ENCODE assay signal across 8 mouse cellular contexts in genomic region chr11:118418442-118418833, GRCm38 (mm10). TPM values are rescaled to one million over a fixed set of nuclear protein-coding genes. Genes with fewer than 3 reads are reported as not detected.
A peak's percentile ranks its signal among the peaks of the same experiment; 100 is the strongest.
DNase-seq lines count a peak whose midpoint lies in the region; ATAC-seq and TF ChIP-seq lines count a peak whose summit lies in the region.

No protein-coding gene starts in this region.

- H3K9ac ChIP-seq in lung, embryonic 14.5 days, result peak overlapping the region; percentile 93
- H3K9ac ChIP-seq in limb, embryonic 15.5 days, result peak overlapping the region; percentile 99

- no peak for ATAC-seq in lung, embryonic 14.5 days (ENCODE audit: insufficient read depth)
- no peak; the same call in 1 of the 2 replicates for ATAC-seq in limb, embryonic 15.5 days (ENCODE audit: insufficient number of reproducible peaks, low FRiP score, low TSS enrichment, low read depth)

- no peak for TF ChIP-seq POLR2A in small intestine, adult 2 months (IDR thresholded peaks at IDR 0.05; ENCODE audit: low read depth, low read length)

- WGBS in lung, embryonic 14.5 days, result 3% methylated on average over 12 of the region's 12 CpGs
- WGBS in forebrain, embryonic 10.5 days, result 6% methylated on average over 12 of the region's 12 CpGs
- 3% methylated on average over 12 of the region's 12 CpGs for WGBS in limb, embryonic 15.5 days
- 1% methylated on average over 12 of the region's 12 CpGs for WGBS in small intestine, adult 2 months

- H3K4me3 ChIP-seq in lung, embryonic 14.5 days (ENCODE audit: low read depth, low read length), result peak overlapping the region; percentile 92
- H3K4me3 ChIP-seq in forebrain, embryonic 10.5 days, result peak overlapping the region; percentile 86
- peak overlapping the region; percentile 97 for H3K4me3 ChIP-seq in limb, embryonic 15.5 days
- H3K4me3 ChIP-seq in small intestine, adult 2 months (ENCODE audit: low read depth, low read length), result peak overlapping the region; percentile 80

- TF ChIP-seq CTCF in lung, embryonic 14.5 days (IDR thresholded peaks at IDR 0.05; ENCODE audit: low read depth), result no peak
- TF ChIP-seq CTCF in small intestine, adult 2 months (IDR thresholded peaks at IDR 0.05; ENCODE audit: extremely low read depth, insufficient read length, insufficient replicate concordance, low read depth, low read length), result no peak

- H3K36me3 ChIP-seq in lung, embryonic 14.5 days (ENCODE audit: insufficient read depth), result peaks cover 16% of the 10 kb centered on the region; the same call in 1 of the 2 replicates
- peaks cover 35% of the 10 kb centered on the region for H3K36me3 ChIP-seq in forebrain, embryonic 10.5 days (replicated peaks)
- peaks cover 34% of the 10 kb centered on the region for H3K36me3 ChIP-seq in limb, embryonic 15.5 days
- peaks cover 3% of the 10 kb centered on the region; the same call in 1 of the 2 replicates for H3K36me3 ChIP-seq in small intestine, adult 2 months (ENCODE audit: control insufficient read depth, insufficient read depth, low read length)

- no peak for DNase-seq in lung, embryonic 14.5 days
- DNase-seq in lung, postnatal 25 days (ENCODE audit: low spot score), result no peak
- no peak for DNase-seq in forebrain, embryonic 10.5 days (ENCODE audit: extremely low spot score, low spot score)
- DNase-seq in right cerebral cortex, postnatal 25 days, result no peak
- DNase-seq in layer of hippocampus, postnatal 25 days (ENCODE audit: extremely low spot score in 1 of 2, low spot score in 1 of 2), result no peak
- DNase-seq in kidney, postnatal 25 days, result no peak

- no peaks in the 10 kb centered on the region for H3K27me3 ChIP-seq in lung, embryonic 14.5 days (ENCODE audit: insufficient read depth, low read length)
- peaks cover 8% of the 10 kb centered on the region; the same call in 1 of the 2 replicates for H3K27me3 ChIP-seq in forebrain, embryonic 10.5 days (ENCODE audit: poor library complexity, severe bottlenecking)
- no peaks in the 10 kb centered on the region for H3K27me3 ChIP-seq in limb, embryonic 15.5 days
- no peaks in the 10 kb centered on the region for H3K27me3 ChIP-seq in small intestine, adult 2 months (ENCODE audit: control insufficient read depth, insufficient read depth, low read length)

- peaks cover 9% of the 10 kb centered on the region for H3K4me1 ChIP-seq in lung, embryonic 14.5 days (ENCODE audit: insufficient read depth)
- H3K4me1 ChIP-seq in forebrain, embryonic 10.5 days, result peaks cover 38% of the 10 kb centered on the region
- H3K4me1 ChIP-seq in limb, embryonic 15.5 days, result peaks cover 39% of the 10 kb centered on the region
- peaks cover 29% of the 10 kb centered on the region for H3K4me1 ChIP-seq in small intestine, adult 2 months (ENCODE audit: control insufficient read depth, insufficient read depth, insufficient read length, low read length)

- H3K4me2 ChIP-seq in lung, embryonic 14.5 days, result peak overlapping the region; percentile 74
- peak overlapping the region; percentile 82 for H3K4me2 ChIP-seq in limb, embryonic 15.5 days

- H3K27ac ChIP-seq in lung, embryonic 14.5 days (ENCODE audit: low read depth), result peak overlapping the region; percentile 76; the same call in 1 of the 2 replicates
- peak overlapping the region; percentile 89 for H3K27ac ChIP-seq in forebrain, embryonic 10.5 days
- H3K27ac ChIP-seq in limb, embryonic 15.5 days, result peak overlapping the region; percentile 83
- H3K27ac ChIP-seq in small intestine, adult 2 months (ENCODE audit: insufficient read depth, low read depth, low read length), result peak overlapping the region; percentile 94

- H3K9me3 ChIP-seq in lung, embryonic 14.5 days (ENCODE audit: low read depth, low read length), result no peaks in the 10 kb centered on the region
- no peaks in the 10 kb centered on the region for H3K9me3 ChIP-seq in forebrain, embryonic 10.5 days
- no peaks in the 10 kb centered on the region for H3K9me3 ChIP-seq in limb, embryonic 15.5 days

RNA-seq across cellular contexts. Expression of gene Cant1, which starts 0.4 kb away (rescaled TPM):
- polyA plus RNA-seq in lung, embryonic 14.5 days (2014; fragmentation: Nextera tagmentation; extraction: Ambion mirVana), result 27.7 and 31.4 TPM in 2 replicates
- polyA plus RNA-seq in forebrain, embryonic 10.5 days (2016; fragmentation: Nextera tagmentation; extraction: Ambion mirVana), result 19.0 and 19.2 TPM in 2 replicates
- 29.3 and 30.6 TPM in 2 replicates for polyA plus RNA-seq in limb, embryonic 15.5 days (2015; fragmentation: Nextera tagmentation; extraction: Ambion mirVana)
- 73.6 and 158 TPM in 2 replicates for polyA plus RNA-seq in small intestine, adult 2 months (2012; rRNA removed)
- total RNA-seq in layer of hippocampus, postnatal 25 days (2021), result 10 to 100 TPM; 38.7 to 39.0 TPM

RNA-seq across cellular contexts. Expression of gene C1qtnf1, which starts 9.6 kb away (rescaled TPM):
- 6.6 and 7.7 TPM in 2 replicates for polyA plus RNA-seq in lung, embryonic 14.5 days (2014; fragmentation: Nextera tagmentation; extraction: Ambion mirVana)
- polyA plus RNA-seq in forebrain, embryonic 10.5 days (2016; fragmentation: Nextera tagmentation; extraction: Ambion mirVana), result 1.5 and 2.3 TPM in 2 replicates
- polyA plus RNA-seq in limb, embryonic 15.5 days (2015; fragmentation: Nextera tagmentation; extraction: Ambion mirVana), result 12.1 and 14.8 TPM in 2 replicates
- polyA plus RNA-seq in small intestine, adult 2 months (2012; rRNA removed), result 3.3 and 4.3 TPM in 2 replicates
- 1 to 10 TPM; 2.7 to 3.2 TPM for total RNA-seq in layer of hippocampus, postnatal 25 days (2021)

RNA-seq across cellular contexts. Expression of gene Lgals3bp, which starts 16.5 kb away (rescaled TPM):
- 2.9 and 3.8 TPM in 2 replicates for polyA plus RNA-seq in lung, embryonic 14.5 days (2014; fragmentation: Nextera tagmentation; extraction: Ambion mirVana)
- polyA plus RNA-seq in forebrain, embryonic 10.5 days (2016; fragmentation: Nextera tagmentation; extraction: Ambion mirVana), result 0.47 and 1.0 TPM in 2 replicates
- 8.0 and 11.5 TPM in 2 replicates for polyA plus RNA-seq in limb, embryonic 15.5 days (2015; fragmentation: Nextera tagmentation; extraction: Ambion mirVana)
- 372 and 739 TPM in 2 replicates for polyA plus RNA-seq in small intestine, adult 2 months (2012; rRNA removed)
- total RNA-seq in layer of hippocampus, postnatal 25 days (2021), result 10 to 100 TPM; 13.5 to 14.2 TPM

RNA-seq across cellular contexts. Expression of gene Engase, which starts 58.2 kb away (rescaled TPM):
- polyA plus RNA-seq in lung, embryonic 14.5 days (2014; fragmentation: Nextera tagmentation; extraction: Ambion mirVana), result 7.0 and 10.5 TPM in 2 replicates
- polyA plus RNA-seq in forebrain, embryonic 10.5 days (2016; fragmentation: Nextera tagmentation; extraction: Ambion mirVana), result 7.1 and 7.9 TPM in 2 replicates
- polyA plus RNA-seq in limb, embryonic 15.5 days (2015; fragmentation: Nextera tagmentation; extraction: Ambion mirVana), result 6.1 and 6.6 TPM in 2 replicates
- 12.3 and 18.3 TPM in 2 replicates for polyA plus RNA-seq in small intestine, adult 2 months (2012; rRNA removed)
- total RNA-seq in layer of hippocampus, postnatal 25 days (2021), result 10 to 100 TPM; 12.3 to 14.1 TPM

Comparison
In these comparisons a context has a peak if more than half of its experiments do, and no peak if none do; other contexts are left out.
1. RNA of gene Lgals3bp, which starts 16.5 kb away (polyA plus RNA-seq): 372 to 739 TPM in small intestine, adult 2 months; 8.0 to 11.5 TPM in limb, embryonic 15.5 days, 2.9 to 3.8 TPM in lung, embryonic 14.5 days and 0.47 to 1.0 TPM in forebrain, embryonic 10.5 days; every median in the first group is over 10 times any median in the second.
2. Peak in every context shown above with its lines, with median percentiles within 50 percentile points of each other: H3K27ac ChIP-seq and H3K4me3 ChIP-seq.